In the genomic region with DNA sequence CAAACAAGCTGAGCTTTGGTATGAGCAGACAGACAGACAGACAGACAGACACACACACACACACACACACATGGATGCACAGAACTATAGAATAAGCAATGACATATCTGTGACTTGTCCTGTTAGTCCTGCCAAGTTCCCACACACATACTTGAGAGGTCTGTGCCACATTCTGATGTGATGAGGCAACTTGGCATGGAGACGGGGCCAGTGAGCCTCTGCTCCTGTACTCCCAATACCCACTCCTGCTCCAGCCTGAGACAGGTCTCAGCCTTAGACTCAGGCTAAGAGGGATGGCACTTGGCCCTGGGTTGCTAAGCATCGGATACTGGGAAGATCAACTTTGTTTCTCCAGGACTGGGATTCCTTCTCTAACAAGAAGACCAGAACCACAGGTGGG, we compare ENCODE assay signal across 13 mouse cellular contexts. TPM values are rescaled to one million over a fixed set of nuclear protein-coding genes. Genes with fewer than 3 reads are reported as not detected.
DNase-seq lines count a peak whose midpoint lies in the region; ATAC-seq and TF ChIP-seq lines count a peak whose summit lies in the region.
"Had no signal": no experiment of that assay in that cellular context is flagged by ENCODE, and none has a peak within 500 bp of the region (broad histone marks: within the 10 kb centered on the region; RNA-seq: fewer than 3 reads in every experiment).

No protein-coding gene starts in this region.

- no peaks in the 10 kb centered on the region for H3K4me1 ChIP-seq in lung, embryonic 14.5 days (ENCODE audit: insufficient read depth)
- no peaks in the 10 kb centered on the region for H3K4me1 ChIP-seq in lung, adult 2 months (ENCODE audit: control insufficient read depth, insufficient read depth, low read length)
- H3K4me1 ChIP-seq in embryonic facial prominence, embryonic 10.5 days, result peaks cover 38% of the 10 kb centered on the region
- peaks cover 11% of the 10 kb centered on the region for H3K4me1 ChIP-seq in intestine, embryonic 15.5 days (replicated peaks)

- no peaks in the 10 kb centered on the region for H3K9me3 ChIP-seq in lung, embryonic 14.5 days (ENCODE audit: low read depth, low read length)
- H3K9me3 ChIP-seq in embryonic facial prominence, embryonic 10.5 days, result peaks cover 3% of the 10 kb centered on the region; the same call in 1 of the 2 replicates
- H3K9me3 ChIP-seq in intestine, embryonic 15.5 days, result no peaks in the 10 kb centered on the region

- H3K27me3 ChIP-seq in lung, embryonic 14.5 days (ENCODE audit: insufficient read depth, low read length), result no peaks in the 10 kb centered on the region
- H3K27me3 ChIP-seq in embryonic facial prominence, embryonic 10.5 days (replicated peaks; ENCODE audit: low read depth, poor library complexity, severe bottlenecking), result no peaks in the 10 kb centered on the region
- H3K27me3 ChIP-seq in intestine, embryonic 15.5 days (replicated peaks), result no peaks in the 10 kb centered on the region
- H3K27me3 ChIP-seq: CH12.LX; limb, embryonic 13.5 days had no signal

- no peak for TF ChIP-seq CTCF in lung, embryonic 14.5 days (IDR thresholded peaks at IDR 0.05; ENCODE audit: low read depth)
- TF ChIP-seq CTCF in lung, adult 2 months (IDR thresholded peaks at IDR 0.05; ENCODE audit: insufficient read depth, low read length), result no peak

- TF ChIP-seq POLR2A in lung, adult 2 months (IDR thresholded peaks at IDR 0.05; ENCODE audit: borderline replicate concordance, extremely low read depth, low read depth, low read length), result no peak

- no peak for ATAC-seq in lung, embryonic 14.5 days (ENCODE audit: insufficient read depth)
- ATAC-seq in intestine, embryonic 15.5 days, result no peak

- DNase-seq in heart, adult 11 months, result peak; percentile 92
- DNase-seq in heart, adult 8-10 months (ENCODE audit: low spot score), result no peak
- peak; percentile 41 for DNase-seq in lung, embryonic 14.5 days
- no peak for DNase-seq in lung, adult 2 months
- no peak for DNase-seq in embryonic facial prominence, embryonic 10.5 days (ENCODE audit: low spot score)
- peak; percentile 40 to 64 for DNase-seq in lung, postnatal 4 days
- no peak for DNase-seq in right cerebral cortex, postnatal 10 days (ENCODE audit: low spot score in 2 of 2)
- DNase-seq: cerebellum, postnatal 36 days; kidney, adult 9 months had no signal

- peaks cover 20% of the 10 kb centered on the region; the same call in 1 of the 2 replicates for H3K36me3 ChIP-seq in lung, embryonic 14.5 days (ENCODE audit: insufficient read depth)
- peaks cover 30% of the 10 kb centered on the region for H3K36me3 ChIP-seq in embryonic facial prominence, embryonic 10.5 days (replicated peaks)
- H3K36me3 ChIP-seq in intestine, embryonic 15.5 days, result peaks cover 10% of the 10 kb centered on the region; the same call in 1 of the 2 replicates

- no peak overlapping the region for H3K4me3 ChIP-seq in lung, embryonic 14.5 days (ENCODE audit: low read depth, low read length)
- H3K4me3 ChIP-seq in lung, adult 2 months (replicated peaks; ENCODE audit: extremely low read depth, low read depth, low read length), result no peak overlapping the region
- no peak overlapping the region for H3K4me3 ChIP-seq in embryonic facial prominence, embryonic 10.5 days
- no peak overlapping the region for H3K4me3 ChIP-seq in intestine, embryonic 15.5 days (replicated peaks)
- H3K4me3 ChIP-seq: limb, embryonic 13.5 days had no signal

- H3K4me2 ChIP-seq in lung, embryonic 14.5 days, result no peak overlapping the region
- no peak overlapping the region for H3K4me2 ChIP-seq in intestine, embryonic 15.5 days (replicated peaks)
- H3K4me2 ChIP-seq: limb, embryonic 13.5 days had no signal

- 65% methylated on average over 2 of the region's 2 CpGs for WGBS in lung, embryonic 14.5 days
- 49% methylated on average over 2 of the region's 2 CpGs for WGBS in lung, adult 2 months
- 88% methylated on average over 2 of the region's 2 CpGs for WGBS in embryonic facial prominence, embryonic 10.5 days
- 56% methylated on average over 2 of the region's 2 CpGs for WGBS in intestine, embryonic 15.5 days

- H3K9ac ChIP-seq in lung, embryonic 14.5 days, result no peak overlapping the region
- H3K9ac ChIP-seq in intestine, embryonic 15.5 days, result no peak overlapping the region
- H3K9ac ChIP-seq: limb, embryonic 13.5 days had no signal

- no peak overlapping the region for H3K27ac ChIP-seq in lung, embryonic 14.5 days (ENCODE audit: low read depth)
- H3K27ac ChIP-seq in embryonic facial prominence, embryonic 10.5 days (replicated peaks), result 0 out of 2 replicates have a peak overlapping the region, but pooled peaks have one; percentile 36
- H3K27ac ChIP-seq in intestine, embryonic 15.5 days, result no peak overlapping the region

RNA-seq across cellular contexts. Expression of a gene that starts 30.3 kb away (rescaled TPM):
- total RNA-seq in heart, adult 8-10 months (2022), result under 1 TPM; 0.03 to 0.66 (median 0.07) TPM
- polyA plus RNA-seq in lung, embryonic 14.5 days (2014; fragmentation: Nextera tagmentation; extraction: Ambion mirVana), result 0.11 and 0.29 TPM in 2 replicates
- 0.03 and 0.18 TPM in 2 replicates for polyA plus RNA-seq in lung, adult 2 months (2012; rRNA removed)
- 0.17 and 0.19 TPM in 2 replicates for polyA plus RNA-seq in embryonic facial prominence, embryonic 10.5 days (2016; fragmentation: Nextera tagmentation; extraction: Ambion mirVana)
- polyA plus RNA-seq in intestine, embryonic 15.5 days (2015; fragmentation: Nextera tagmentation; extraction: Ambion mirVana), result 0.08 and 0.16 TPM in 2 replicates
- total RNA-seq: monocyte, adult 5-6 weeks had no signal

Comparison
In these comparisons a context has a peak if more than half of its experiments do, and no peak if none do; other contexts are left out.
1. DNase-seq: peak in heart, adult 11 months (single experiment), lung, embryonic 14.5 days (single experiment) and lung, postnatal 4 days (2 of 2); none in heart, adult 8-10 months (single experiment), lung, adult 2 months (single experiment), embryonic facial prominence, embryonic 10.5 days (single experiment) and right cerebral cortex, postnatal 10 days (0 of 2).